Mouse (Mus musculus) lung, adult 2 months (tissue): Measurements from ENCODE around the gene Atf7.

Experiments
- CTCF ChIP-seq: fragments of 200-500 bp; IDR thresholded peaks from 2 replicates; pipeline ENCODE4 v1.5.1; 2011; ENCODE audit warnings: mild to moderate bottlenecking, low read length, control low read depth; ENCODE audit not compliant: insufficient read depth
- POLR2A ChIP-seq: fragments of 200-500 bp; IDR thresholded peaks from 2 replicates; pipeline ENCODE4 v1.6.1; 2011; ENCODE audit warnings: low read depth, mild to moderate bottlenecking, control low read depth, low read length, borderline replicate concordance; ENCODE audit errors: extremely low read depth

GRCm38 (mm10) chr15:102544801-102545200 lies 80.5 kb downstream of the Atf7 start:
- TF ChIP-seq POLR2A (no peak), CTCF (no peak)
